Mouse (Mus musculus): ENCODE measurements around the gene C130050O18Rik.

DNA sequence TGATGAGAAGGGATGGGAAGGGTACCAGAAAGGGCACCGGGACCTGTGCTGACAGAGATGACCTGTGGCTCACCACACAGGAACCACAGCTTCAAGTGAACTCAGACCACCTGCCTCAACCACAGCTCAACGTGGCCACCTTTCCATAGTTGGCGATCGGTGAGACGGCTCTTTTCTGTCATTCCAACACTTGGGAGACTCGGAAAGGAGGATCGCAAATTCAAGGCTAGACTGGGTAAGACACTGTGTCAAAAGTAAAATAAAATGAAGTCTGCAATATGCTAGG lies 26.9 kb upstream of the C130050O18Rik start:
- TF ChIP-seq TCF12 (IDR thresholded peaks at IDR 0.05; ENCODE audit: insufficient read depth, poor library complexity, severe bottlenecking) (no peak), POLR2A (IDR thresholded peaks at IDR 0.05; ENCODE audit: insufficient read length, low read depth) (no peak), MAX (IDR thresholded peaks at IDR 0.05; ENCODE audit: low read depth) (no peak), USF1 (IDR thresholded peaks at IDR 0.05; ENCODE audit: low read depth) (no peak), E2F4 (IDR thresholded peaks at IDR 0.05; ENCODE audit: insufficient read depth) (no peak)

Data from myocyte (in vitro differentiated cells).